Mouse (Mus musculus) regulatory T cell (primary cell): ENCODE data around the gene Rgs11.
"Not testable (repeated sequence)": the region's sequence is repeated elsewhere in the genome, so short reads cannot be mapped to it uniquely, and the experiment has no call there.

Experiments used
- in situ Hi-C: fragments of 300-600 bp; cut with MboI, MseI; formaldehyde crosslinking; loops from one replicate; pipeline ENCODE4 v1.15.1; 2025; ENCODE audit warnings: high pct_unique_total_duplicates

The Rgs11 gene

GRCm38 (mm10) chr17:26202737-26203136 is at the start of gene Rgs11:
Rgs11 (plus strand) TSS chr17:26202951.
- in situ Hi-C loops, result no loop called here

GRCm38 (mm10) chr17:26162736-26163135 is 40.0 kb upstream of the Rgs11 start:
- in situ Hi-C loops, result no loop called here

GRCm38 (mm10) chr17:26168039-26168438 is 34.7 kb upstream of the Rgs11 start:
- in situ Hi-C loops, result no loop called here

GRCm38 (mm10) chr17:26175248-26175647 is 27.5 kb upstream of the Rgs11 start:
- in situ Hi-C loops, result not testable (repeated sequence)

GRCm38 (mm10) chr17:26178611-26179010 is 24.1 kb upstream of the Rgs11 start:
- in situ Hi-C loops, result no loop called here

GRCm38 (mm10) chr17:26181179-26181578 is 21.6 kb upstream of the Rgs11 start:
- in situ Hi-C loops, result no loop called here

GRCm38 (mm10) chr17:26187592-26187991 is 15.2 kb upstream of the Rgs11 start:
- in situ Hi-C loops, result no loop called here

- in situ Hi-C loops, result no loop called here
Observed at GRCm38 (mm10) chr17:26188091-26188805, 14.5 kb upstream of the Rgs11 start.

GRCm38 (mm10) chr17:26191486-26191885 is 11.3 kb upstream of the Rgs11 start:
- in situ Hi-C loops, result not testable (repeated sequence)

- in situ Hi-C loops, result no loop called here
Observed at GRCm38 (mm10) chr17:26192481-26193190, 10.1 kb upstream of the Rgs11 start.

GRCm38 (mm10) chr17:26198892-26199291 is 3.9 kb upstream of the Rgs11 start, which contains the start of gene Pdia2:
Pdia2 (minus strand) TSS chr17:26199087.
- in situ Hi-C loops, result no loop called here

- in situ Hi-C loops, result no loop called here
Observed at GRCm38 (mm10) chr17:26200831-26201705, 1.7 kb upstream of the Rgs11 start.

- in situ Hi-C loops, result no loop called here
Observed at GRCm38 (mm10) chr17:26201998-26202397, 753 bp upstream of the Rgs11 start.

GRCm38 (mm10) chr17:26203321-26203811 is 615 bp downstream of the Rgs11 start:
- in situ Hi-C loops, result no loop called here

- in situ Hi-C loops, result no loop called here
Observed at GRCm38 (mm10) chr17:26204766-26205165, 2.0 kb downstream of the Rgs11 start.

- in situ Hi-C loops, result no loop called here
Observed at GRCm38 (mm10) chr17:26206392-26206791, 3.6 kb downstream of the Rgs11 start.

GRCm38 (mm10) chr17:26207686-26208085 is 4.9 kb downstream of the Rgs11 start, which contains the start of gene Arhgdig:
Arhgdig (minus strand) TSS chr17:26207786.
- in situ Hi-C loops, result no loop called here

- in situ Hi-C loops, result no loop called here
Observed at GRCm38 (mm10) chr17:26212241-26212640, 9.5 kb downstream of the Rgs11 start.

GRCm38 (mm10) chr17:26212681-26213080 is 9.9 kb downstream of the Rgs11 start:
- in situ Hi-C loops, result no loop called here

- in situ Hi-C loops, result loop anchor here (10.0 kb wide), 1 partner anchor 737 kb away; no protein-coding TSS in a partner anchor
Observed at GRCm38 (mm10) chr17:26221508-26221907, 18.8 kb downstream of the Rgs11 start.

GRCm38 (mm10) chr17:26225150-26225549 is 22.4 kb downstream of the Rgs11 start:
- in situ Hi-C loops, result loop anchor here (10.0 kb wide), 1 partner anchor 740 kb away; no protein-coding TSS in a partner anchor
